Mouse (Mus musculus) B cell, adult (primary cell): ENCODE data around the gene Hacd4. TPM values are rescaled to one million over a fixed set of nuclear protein-coding genes. Genes with fewer than 3 reads are reported as not detected.

Experiments used
- total RNA-seq: library from RNA; stranded (reverse); gene quantifications from 4 replicates; pipeline ENCODE4 v1.2.4, GENCODE M21; 2023; ENCODE audit not compliant: inconsistent age

The Hacd4 gene
- 0.15 to 0.54 TPM (median 0.26 TPM) in 4 replicates for total RNA-seq

GRCm38 (mm10) chr4:88438326-88438989 lies at the start of gene Hacd4:
Gene Hacd4, minus strand, starts transcription at chr4:88438928.

Other genes starting within 250 kb of the Hacd4 start
- gene Ifnb1, start 83.8 kb upstream of the Hacd4 start, total RNA-seq, result not detected in 4 replicates
- not detected in 4 replicates for gene Ifna15, start 119.3 kb upstream of the Hacd4 start, total RNA-seq
- gene Ifna14, start 132.9 kb upstream of the Hacd4 start, total RNA-seq, result not detected in 4 replicates
- gene Ifna9, start 153.5 kb upstream of the Hacd4 start, total RNA-seq, result not detected in 4 replicates
- not detected in 4 replicates for gene Ifna12, start 164.4 kb upstream of the Hacd4 start, total RNA-seq
- not detected in 4 replicates for gene C87499, start 195.5 kb upstream of the Hacd4 start, total RNA-seq
- gene Ifna13, start 205.5 kb upstream of the Hacd4 start, total RNA-seq, result not detected in 4 replicates
- not detected in 4 replicates for gene Ifna16, start 238.0 kb upstream of the Hacd4 start, total RNA-seq
- not detected in 4 replicates for gene Ifna2, start 245.0 kb upstream of the Hacd4 start, total RNA-seq